Mouse (Mus musculus) embryo, embryonic 9.5 days (tissue): ENCODE measurements around the gene Ifna1.

ENCODE experiments used
- DNase-seq: peaks from one replicate; pipeline ENCODE4 v3.0.0-alpha.2; 2017; ENCODE audit errors: extremely low spot score

Ifna1 gene

DNA sequence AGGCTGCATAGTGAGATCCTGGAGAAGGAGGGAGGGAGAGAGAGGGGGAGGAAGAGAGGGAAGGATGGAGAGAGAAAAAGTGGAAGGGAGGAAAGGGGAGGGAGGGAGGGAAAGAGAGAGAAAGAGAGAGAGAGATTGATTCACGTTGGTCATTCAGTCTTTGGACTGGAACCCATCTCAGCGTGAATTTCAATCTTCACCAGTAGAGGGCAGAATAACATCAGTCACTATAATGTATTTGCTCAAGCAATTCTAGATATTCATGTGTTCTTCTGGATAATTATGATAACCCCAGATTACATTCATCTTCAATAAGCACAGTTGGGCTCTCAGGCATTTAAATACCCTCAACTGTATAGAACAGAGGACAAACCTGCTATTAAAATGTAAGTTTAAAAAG is 22.8 kb downstream of the Ifna1 start:
- peak; percentile 45 for DNase-seq

DNA sequence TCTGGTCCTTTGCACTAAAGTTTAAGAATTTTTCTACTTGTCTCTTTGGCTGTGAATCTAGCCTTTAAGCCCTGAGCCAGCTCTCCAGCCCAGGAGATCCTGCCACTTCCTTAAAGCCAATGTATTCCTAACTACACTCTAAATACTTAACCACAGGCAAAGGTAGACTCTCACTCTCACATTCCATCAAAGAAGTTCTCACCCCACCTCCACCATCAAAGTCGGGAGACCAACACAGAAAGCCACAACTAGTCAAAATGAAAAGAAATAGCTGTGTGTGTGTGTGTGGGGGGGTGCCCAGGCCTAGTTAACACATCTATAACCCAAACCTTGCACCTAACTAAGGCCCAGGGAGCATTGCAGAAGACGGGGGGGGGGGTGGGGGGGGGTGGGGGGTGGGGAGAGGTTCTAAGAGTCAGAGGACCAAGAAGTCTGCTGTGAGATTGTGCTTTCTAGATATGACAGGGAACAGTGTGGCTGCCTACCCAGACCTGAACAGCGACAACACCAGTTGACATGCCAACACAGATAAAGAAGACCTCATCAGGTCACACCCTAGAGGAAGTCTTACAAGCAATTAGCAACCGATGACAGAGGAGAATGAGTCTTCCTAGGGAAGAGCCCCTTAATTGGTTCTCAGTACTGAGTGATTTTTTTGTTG is 25.7 kb downstream of the Ifna1 start:
- DNase-seq: no peak

DNA sequence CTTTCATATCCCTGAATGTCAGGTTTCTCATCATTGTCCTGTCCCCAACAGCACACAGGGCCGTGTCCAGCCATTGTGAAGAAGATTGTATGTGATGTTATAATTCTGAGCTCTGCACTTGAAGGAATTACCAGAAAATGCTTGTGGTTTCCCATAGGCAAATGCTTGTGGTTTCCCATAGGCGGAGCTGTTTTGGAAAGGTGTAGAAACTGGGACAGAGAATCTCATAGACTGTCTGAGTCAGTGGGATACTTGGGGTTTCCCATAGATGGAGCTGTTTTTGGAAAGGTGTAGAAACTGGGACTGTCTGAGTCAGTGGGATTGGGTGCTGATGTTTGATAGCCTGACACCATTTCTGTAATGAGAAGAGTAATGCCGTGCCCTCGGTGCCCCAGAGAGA is 26.6 kb downstream of the Ifna1 start:
- no peak for DNase-seq

DNA sequence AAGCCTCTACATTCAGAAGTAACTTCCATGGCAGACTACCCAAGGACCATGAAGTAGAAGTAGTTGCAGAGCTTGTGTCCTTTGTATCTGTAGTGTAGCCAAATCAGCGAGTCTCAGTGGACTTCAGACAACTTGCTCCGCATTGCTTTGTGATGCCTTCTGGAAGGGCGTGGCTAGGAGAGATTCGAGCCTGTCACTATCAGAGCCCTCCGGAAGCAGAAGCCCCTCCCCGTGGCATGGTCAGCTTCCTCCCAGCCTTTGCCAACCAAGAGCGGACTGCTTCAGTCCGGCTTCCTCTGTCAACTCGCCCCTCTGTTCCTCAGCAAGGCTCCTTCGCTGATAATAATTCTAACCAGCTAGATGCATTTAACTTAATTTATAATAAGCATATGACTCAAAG is 28.4 kb downstream of the Ifna1 start:
- no peak for DNase-seq

DNA sequence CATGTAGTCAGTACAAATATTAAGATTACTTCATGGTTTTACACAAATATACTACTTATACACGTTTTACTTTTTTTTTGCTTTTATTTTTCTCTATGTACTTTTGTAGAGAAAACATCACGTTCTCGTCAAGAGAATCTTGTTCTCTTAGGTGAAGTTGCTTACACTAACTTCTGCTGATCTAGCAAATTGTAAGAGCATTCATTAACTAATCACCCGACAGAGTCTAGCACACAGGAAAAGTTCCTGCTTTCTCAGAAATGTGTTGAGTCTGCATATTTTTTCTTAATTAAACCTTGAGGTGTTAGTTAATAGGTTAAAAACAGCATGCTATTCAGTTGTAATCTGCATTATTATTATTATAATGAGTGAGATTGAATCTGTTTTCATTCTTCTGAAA is 28.9 kb downstream of the Ifna1 start:
- DNase-seq: no peak

DNA sequence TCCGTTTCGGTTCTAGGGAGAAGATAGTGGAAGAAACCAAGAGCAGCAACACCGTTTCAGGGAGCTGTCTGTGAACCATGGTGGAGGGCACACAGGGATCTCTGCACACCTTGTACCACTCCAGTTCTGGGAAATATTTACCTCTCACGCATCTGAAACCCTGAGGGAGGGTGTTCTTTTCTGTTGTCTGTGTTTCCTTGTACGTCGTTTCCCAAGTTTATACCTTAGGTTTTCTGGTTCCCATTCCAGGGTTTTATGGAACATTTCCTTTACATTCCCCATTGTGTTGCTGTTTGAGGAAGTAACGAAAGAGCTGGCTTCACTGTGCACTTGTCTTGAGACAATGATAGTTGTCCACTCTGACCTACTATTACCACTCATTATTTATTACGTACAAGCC is 30.2 kb downstream of the Ifna1 start, which contains the start of gene Ifne:
Gene Ifne, minus strand, starts transcription at position 101 of the 400 bp plus-strand sequence.
- no peak for DNase-seq

DNA sequence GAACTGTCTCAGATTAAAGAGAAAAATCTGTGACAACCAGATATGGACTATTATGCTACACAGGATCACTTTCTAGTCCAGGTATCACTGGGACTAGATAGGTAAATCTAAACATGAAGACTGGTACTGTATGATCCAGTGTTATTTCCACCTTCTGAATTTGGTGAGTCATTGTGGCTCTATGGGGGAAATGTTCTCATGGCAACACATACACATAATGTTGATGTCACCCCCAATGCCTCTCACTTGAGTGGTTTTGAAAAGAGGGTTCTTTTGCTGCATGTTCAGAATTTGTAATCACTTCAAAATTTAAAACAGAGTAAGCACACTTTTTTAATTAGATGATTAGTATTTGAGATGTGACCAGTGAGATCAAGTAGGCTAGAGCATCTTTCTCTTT is 38.3 kb downstream of the Ifna1 start:
- DNase-seq: no peak

DNA sequence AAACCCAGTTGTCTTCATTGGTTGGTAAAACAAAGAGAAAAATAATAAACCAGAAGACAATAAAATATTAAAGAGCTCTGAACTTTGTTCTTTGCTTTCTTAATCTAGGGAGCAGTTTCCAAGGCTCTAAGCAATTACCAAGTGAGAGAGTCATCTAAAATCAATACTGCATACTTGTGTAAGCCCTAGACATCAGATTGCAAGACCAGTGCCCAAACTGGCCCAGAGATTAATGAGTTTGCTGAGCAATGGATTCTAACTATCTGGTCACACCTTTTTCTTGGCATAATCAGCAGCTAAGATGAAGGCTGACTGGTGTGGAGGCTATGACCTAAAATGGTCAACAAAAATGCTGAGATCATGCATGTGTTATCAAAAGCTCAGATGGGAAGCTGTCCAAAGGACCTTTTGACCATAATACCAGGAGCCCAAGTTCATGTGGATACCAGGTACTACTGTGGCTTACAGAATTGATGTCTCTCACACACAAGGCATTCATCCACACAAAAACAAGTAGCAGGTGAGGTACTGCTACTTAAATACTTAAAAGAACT is 43.4 kb downstream of the Ifna1 start:
- no peak for DNase-seq
